9 mouse cellular contexts compared by ENCODE assay signal in the genomic region with DNA sequence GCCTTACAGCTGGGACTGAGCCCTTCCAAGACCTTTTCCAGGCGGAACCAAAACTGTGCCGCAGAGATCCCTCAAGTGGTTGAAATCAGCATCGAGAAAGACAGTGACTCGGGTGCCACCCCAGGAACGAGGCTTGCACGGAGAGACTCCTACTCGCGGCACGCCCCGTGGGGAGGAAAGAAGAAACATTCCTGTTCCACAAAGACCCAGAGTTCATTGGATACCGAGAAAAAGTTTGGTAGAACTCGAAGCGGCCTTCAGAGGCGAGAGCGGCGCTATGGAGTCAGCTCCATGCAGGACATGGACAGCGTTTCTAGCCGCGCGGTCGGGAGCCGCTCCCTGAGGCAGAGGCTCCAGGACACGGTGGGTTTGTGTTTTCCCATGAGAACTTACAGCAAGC. TPM values are rescaled to one million over a fixed set of nuclear protein-coding genes. Genes with fewer than 3 reads are reported as not detected.
DNase-seq lines count a peak whose midpoint lies in the region; ATAC-seq and TF ChIP-seq lines count a peak whose summit lies in the region.
"Had no signal": no experiment of that assay in that cellular context is flagged by ENCODE, and none has a peak within 500 bp of the region (broad histone marks: within the 10 kb centered on the region; RNA-seq: fewer than 3 reads in every experiment).

No protein-coding gene starts in this region.

- H3K27ac ChIP-seq in heart, adult 2 months = no peak overlapping the region
- no peak overlapping the region for H3K27ac ChIP-seq in heart, embryonic 16.5 days (ENCODE audit: low read length)

- peak; percentile 48 for TF ChIP-seq CTCF in heart, adult 2 months (IDR thresholded peaks at IDR 0.05)

- ATAC-seq in heart, embryonic 16.5 days (replicated peaks; ENCODE audit: extremely low read depth, insufficient read depth, low FRiP score) = no peak

- no peaks in the 10 kb centered on the region for H3K9me3 ChIP-seq in heart, embryonic 16.5 days (replicated peaks; ENCODE audit: control insufficient read depth, low read length)

- no peak overlapping the region for H3K4me3 ChIP-seq in heart, adult 2 months
- H3K4me3 ChIP-seq in heart, embryonic 16.5 days (ENCODE audit: low read length) = no peak overlapping the region

- no peaks in the 10 kb centered on the region for H3K27me3 ChIP-seq in heart, adult 2 months (ENCODE audit: control insufficient read depth, insufficient read depth, low read length)
- H3K27me3 ChIP-seq in heart, embryonic 16.5 days (ENCODE audit: control insufficient read depth, insufficient read depth, low read length) = no peaks in the 10 kb centered on the region

- 82% methylated on average over 23 of the region's 23 CpGs for WGBS in heart, adult 2 months
- 71% methylated on average over 23 of the region's 23 CpGs for WGBS in heart, embryonic 16.5 days

- peak overlapping the region; percentile 36; the same call in 1 of the 2 replicates for H3K4me2 ChIP-seq in heart, embryonic 16.5 days (ENCODE audit: low read depth, low read length)

- peaks cover 1% of the 10 kb centered on the region; the same call in 1 of the 2 replicates for H3K4me1 ChIP-seq in heart, adult 2 months (ENCODE audit: control insufficient read depth, insufficient read depth, low read length)
- no peaks in the 10 kb centered on the region for H3K4me1 ChIP-seq in heart, embryonic 16.5 days (ENCODE audit: control insufficient read depth, insufficient read depth, low read length)

- no peaks in the 10 kb centered on the region; the same call in 1 of the 2 replicates for H3K79me2 ChIP-seq in heart, adult 2 months (replicated peaks; ENCODE audit: control insufficient read depth, insufficient read depth, low read length)

- no peak for TF ChIP-seq EP300 in heart, adult 2 months (IDR thresholded peaks at IDR 0.05; ENCODE audit: insufficient read depth, low read depth, low read length)

- no peak for TF ChIP-seq POLR2A in heart, adult 2 months (IDR thresholded peaks at IDR 0.05; ENCODE audit: insufficient read depth, low read depth, low read length)

- DNase-seq in heart, adult 2 months = peak; percentile 32 to 37
- no peak for DNase-seq in heart, adult 9 months (ENCODE audit: low spot score in 2 of 2)
- DNase-seq in ovary, postnatal 36 days (ENCODE audit: low spot score) = peak; percentile 40
- DNase-seq in ovary, postnatal 10 days (ENCODE audit: low spot score) = no peak
- DNase-seq in B cell, adult 2 months = no peak
- DNase-seq in spleen, postnatal 36 days (ENCODE audit: low spot score in 2 of 2) = no peak
- no peak for DNase-seq in spleen, adult 18-20 months
- DNase-seq: cerebellum, adult 18-20 months had no signal

- H3K36me3 ChIP-seq in heart, adult 2 months (ENCODE audit: control insufficient read depth, insufficient read depth, low read length) = peaks cover 2% of the 10 kb centered on the region
- peaks cover 14% of the 10 kb centered on the region for H3K36me3 ChIP-seq in heart, embryonic 16.5 days (ENCODE audit: control insufficient read depth, insufficient read depth)

- H3K9ac ChIP-seq in heart, adult 2 months (ENCODE audit: low read depth, low read length) = no peak overlapping the region
- H3K9ac ChIP-seq in heart, embryonic 16.5 days (ENCODE audit: low read length) = no peak overlapping the region

- intact Hi-C loops in heart, adult 2 months (cut with DNase I) = no loop called here

RNA-seq across cellular contexts. Expression of a gene that starts 26.3 kb away (rescaled TPM):
- total RNA-seq in heart, adult 2 months (2021) = 10 to 100 TPM; 28.1 to 39.1 TPM
- 10.5 and 19.0 TPM in 2 replicates for polyA plus RNA-seq in heart, adult 2 months (2012; rRNA removed)
- 10.8 and 12.1 TPM in 2 replicates for polyA plus RNA-seq in heart, embryonic 16.5 days (2015; fragmentation: Nextera tagmentation; extraction: Ambion mirVana)

Comparison
In these comparisons a context has a peak if more than half of its experiments do, and no peak if none do; other contexts are left out.
1. DNase-seq: peak in heart, adult 2 months (2 of 2) and ovary, postnatal 36 days (single experiment); none in heart, adult 9 months (0 of 2), ovary, postnatal 10 days (single experiment), B cell, adult 2 months (0 of 2), spleen, postnatal 36 days (0 of 2) and spleen, adult 18-20 months (0 of 2).